Mouse (Mus musculus) cerebellum, postnatal 25 days (tissue): ENCODE measurements around the gene Smarcc2.

ENCODE experiments used
- DNase-seq, 2 experiments: peaks; one replicate each; pipeline ENCODE4 v3.0.0; 2021; ENCODE audit warnings: mixed read lengths in 2 of 2

Smarcc2 gene

DNA sequence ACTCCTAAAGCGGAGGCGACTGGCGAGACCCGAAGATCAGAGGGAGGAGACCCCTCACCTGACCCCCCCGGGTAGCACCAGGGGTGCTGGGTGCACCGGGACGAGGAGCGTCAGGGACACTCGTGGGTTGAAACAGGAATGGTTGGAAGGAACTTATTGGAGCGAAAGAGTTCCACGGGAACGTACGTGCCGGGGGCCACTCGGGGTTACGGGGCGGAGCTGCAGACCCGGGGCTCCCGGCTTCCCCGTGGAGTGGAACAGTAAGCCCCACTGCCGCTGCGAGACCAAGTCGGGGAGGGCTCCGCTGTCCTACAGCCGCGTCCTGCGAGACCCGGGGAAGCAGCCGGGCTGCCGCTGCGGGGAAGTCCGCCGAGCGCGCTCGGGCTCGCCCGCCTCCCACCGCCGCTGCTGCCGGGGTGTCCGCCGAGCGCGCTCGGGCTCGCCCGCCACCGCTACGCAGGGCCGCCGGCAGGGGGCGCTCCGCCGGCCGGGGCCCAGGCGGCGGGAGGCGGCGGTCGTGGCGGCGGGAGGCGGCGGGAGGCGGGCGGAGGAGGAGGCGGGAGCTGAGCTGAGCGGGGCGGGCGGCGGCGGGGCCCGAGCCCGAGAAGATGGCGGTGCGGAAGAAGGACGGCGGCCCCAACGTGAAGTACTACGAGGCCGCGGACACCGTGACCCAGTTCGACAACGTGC lies at the start of gene Smarcc2:
Smarcc2 (plus strand) TSS at position 530 of the 690 bp plus-strand sequence.
- DNase-seq = peak; percentile 91 to 95

DNA sequence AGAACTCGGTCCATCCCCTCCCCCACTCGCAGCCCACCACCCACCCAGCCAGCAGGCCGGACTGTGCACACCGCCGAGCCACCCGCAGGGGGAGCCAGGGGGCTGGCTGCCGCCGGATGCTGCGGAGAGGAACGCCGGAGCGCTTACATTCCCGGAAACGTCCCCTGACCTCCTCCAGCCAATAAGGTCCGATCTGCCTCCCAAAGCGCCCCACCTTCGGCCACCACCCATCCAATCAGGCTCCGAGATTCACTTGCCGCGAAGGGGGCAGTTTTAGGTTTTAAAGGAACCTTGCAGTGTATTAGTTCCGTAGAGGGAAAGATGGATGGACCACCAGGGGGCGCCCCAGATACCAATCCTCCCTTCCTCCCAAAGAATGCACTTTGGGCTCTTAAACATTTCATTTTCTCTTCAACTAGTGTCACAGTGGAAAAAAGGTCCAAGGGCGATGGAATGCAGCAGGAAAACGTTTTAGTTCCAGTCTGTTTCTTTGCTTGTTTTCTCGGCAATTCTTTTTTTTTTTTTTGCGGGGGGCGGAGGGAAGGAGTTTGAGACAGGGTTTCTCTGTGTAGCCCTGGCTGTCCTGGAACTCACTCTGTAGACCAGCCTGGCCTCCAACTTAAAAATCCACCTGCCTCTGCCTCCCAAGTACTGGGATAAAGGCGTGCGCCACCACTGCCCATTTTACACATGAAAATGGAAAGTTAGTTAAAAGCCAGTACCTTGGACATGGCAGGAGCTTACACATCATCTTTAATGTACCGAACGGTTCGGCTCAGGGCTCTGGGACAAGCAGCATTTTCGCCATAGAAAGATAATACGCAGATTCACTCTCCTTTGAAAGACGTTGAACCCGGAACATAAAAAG lies 49.1 kb upstream of the Smarcc2 start:
- peak; percentile 97 to 98 for DNase-seq

DNA sequence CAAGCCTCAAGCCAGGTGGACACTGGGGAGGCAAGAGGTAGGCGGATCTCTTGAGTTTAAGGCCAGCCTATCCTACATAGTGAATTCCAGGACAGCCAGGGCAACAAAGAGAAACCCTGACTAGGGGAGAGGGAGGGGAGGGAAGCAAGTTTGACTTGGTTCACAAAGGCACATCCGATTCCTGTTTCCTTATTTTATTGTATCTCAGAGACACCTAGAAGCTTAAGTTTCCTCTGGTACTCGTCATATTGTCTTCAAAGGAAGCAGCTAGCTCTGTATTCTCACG lies 48.5 kb upstream of the Smarcc2 start:
- DNase-seq = no peak

DNA sequence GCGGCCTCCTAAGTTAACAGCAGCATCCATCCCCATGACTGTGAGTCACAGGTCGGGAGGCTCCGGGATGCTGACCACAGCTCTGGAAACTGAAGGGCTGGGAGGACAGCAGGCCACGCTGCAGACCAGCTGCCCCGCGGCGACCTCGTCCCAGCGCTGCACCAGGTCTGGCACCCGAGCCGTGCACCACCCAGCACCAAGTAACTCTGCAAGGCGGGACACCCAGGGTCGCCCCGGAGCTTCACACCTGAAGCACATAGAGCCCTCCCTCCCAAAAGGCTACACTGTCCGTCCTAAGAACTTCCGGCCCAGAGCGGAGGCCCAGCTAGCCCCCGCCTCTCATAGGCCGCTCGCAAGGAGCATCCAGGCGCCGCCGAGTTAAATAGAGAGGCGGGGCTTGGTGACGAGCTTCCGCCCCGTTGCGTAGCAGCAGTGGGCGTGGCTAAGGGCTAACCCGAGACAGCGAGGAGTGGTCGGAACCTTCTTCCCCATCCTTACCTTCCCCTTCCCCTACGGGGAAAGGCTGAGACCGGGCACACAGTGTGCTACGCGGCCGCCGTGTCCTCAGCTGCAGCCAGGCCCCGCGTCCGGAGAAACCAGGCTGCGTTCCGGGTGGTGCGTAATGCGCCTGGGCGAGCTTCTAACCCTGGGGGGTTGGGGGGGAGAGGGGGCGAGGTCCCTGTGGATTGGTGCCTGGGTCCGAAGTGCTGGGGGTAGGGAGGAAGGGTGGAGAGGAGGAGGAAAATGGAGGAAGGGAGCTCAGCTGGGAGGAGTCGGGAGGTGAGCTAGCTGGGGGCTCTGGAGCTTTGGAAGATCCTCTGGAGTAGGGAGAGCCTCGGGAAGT lies 47.6 kb upstream of the Smarcc2 start, which contains the start of the genes Nabp2 and Rnf41:
Nabp2 (minus strand) TSS at position 282 of the 844 bp plus-strand sequence.
Rnf41 (plus strand) TSS at position 447 of the 844 bp plus-strand sequence.
- peak; percentile 95 to 96 for DNase-seq

DNA sequence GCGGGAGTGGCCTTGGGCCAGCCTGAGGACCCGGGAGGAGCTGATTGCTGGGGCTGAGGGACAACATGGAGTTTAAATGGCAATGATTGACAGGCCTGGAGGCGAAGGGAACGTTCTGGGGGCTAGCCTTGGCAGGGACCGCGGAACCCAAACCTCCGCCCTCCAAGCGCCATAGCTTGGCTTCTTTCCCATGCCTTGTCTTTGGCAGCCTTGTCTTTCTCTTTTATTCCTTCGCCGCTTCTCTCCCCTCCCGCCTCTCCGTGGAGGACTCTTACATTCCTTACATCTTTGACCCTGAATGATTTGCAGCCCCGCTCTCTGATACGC lies 47.0 kb upstream of the Smarcc2 start:
- DNase-seq = peak in 1 of 2 experiments; percentile 53

DNA sequence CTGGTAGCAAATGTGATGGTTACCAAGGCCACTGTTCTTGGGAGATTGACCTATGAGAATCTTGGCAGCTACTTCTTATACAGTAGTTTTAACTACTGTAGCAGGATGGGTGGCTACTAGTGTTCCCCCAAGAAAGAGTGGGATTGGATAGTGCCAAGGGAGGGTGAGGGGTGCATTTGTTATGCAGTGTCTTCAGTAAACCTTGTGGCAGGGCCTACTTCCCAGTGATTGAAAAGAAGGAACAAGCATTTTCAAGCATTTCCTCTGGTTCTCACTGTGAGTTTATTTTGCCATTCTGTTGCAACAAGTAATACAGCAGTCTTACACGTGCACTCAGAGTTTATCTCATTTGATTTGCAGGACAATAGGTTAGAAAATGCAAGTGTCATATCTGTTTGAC lies 46.5 kb upstream of the Smarcc2 start:
- no peak for DNase-seq

DNA sequence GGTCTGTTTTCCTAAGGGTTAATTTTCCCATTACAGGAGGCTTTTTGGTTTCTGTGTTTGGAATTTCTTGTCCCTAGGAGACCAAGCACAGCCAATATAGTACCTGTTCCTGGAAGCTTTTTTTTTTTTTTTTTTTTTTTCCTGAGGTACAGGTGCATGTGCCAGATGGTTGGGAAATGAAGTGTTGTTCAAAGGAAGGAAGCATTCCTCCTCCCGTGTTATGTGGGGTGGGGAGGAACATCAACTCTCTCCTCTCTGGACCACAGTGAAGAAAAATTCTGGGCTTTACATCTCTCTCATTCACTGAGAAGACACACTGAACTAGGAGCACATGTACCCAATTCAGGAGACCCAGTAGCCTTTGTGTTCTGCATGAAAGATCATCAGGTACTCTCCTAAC lies 46.0 kb upstream of the Smarcc2 start:
- no peak for DNase-seq

DNA sequence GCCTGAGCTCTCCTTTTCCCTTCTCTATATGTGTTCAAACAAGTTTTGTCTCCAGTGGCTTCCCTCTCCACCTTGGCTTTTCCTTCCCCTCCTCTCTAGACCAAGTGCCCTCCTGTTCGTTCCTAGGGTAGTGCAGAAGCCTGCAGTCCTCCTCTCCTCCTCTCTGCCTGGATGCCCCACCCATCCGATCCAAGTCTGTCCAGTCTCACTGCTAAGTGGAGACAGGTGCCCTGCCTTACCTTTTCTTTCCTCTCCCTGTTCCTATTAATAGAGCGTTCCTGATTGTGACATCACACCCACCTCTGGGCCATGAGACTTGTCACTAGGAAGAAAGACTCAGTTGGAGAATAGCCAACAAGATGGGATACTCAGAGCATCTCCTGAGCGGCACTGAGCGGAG lies 44.2 kb upstream of the Smarcc2 start:
- no peak for DNase-seq

DNA sequence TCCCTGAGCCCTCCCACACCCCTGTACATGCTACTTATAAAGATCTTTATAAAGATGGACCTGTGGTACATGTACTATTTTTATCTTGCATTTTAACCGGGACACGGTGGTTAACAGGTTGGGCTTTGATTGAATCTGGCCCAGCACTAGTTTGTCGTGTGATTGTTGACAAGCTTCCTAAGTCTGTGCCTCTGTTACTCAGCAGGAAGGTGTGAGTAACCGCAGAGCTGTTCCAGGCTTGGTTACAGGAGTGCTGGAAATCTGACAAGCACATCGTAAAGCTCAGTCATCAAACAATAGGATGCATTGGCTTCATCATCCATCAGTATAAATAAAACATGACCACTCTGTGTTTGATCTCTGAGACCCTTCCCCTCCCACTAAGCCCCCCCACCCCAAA lies 36.6 kb upstream of the Smarcc2 start:
- peak in 1 of 2 experiments; percentile 54 for DNase-seq

DNA sequence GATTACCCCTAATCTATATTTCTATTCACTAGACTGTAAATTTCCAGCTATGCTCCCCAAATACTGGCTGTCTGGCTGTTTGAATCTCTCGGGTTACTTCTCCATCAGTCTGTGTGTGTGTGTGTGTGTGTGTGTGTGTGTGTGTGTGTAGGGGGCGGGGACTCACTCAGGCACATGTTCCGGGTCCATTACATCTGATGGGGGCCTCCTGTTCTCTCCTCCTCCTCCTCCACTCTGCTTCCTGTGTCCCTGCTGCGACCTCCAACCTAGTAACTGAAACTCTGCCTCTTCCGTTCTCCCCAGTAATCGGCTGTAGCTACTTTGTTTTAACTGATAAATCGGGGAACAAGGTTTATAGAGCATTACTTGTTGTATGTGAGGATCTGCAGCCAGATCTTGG lies 34.4 kb upstream of the Smarcc2 start:
- DNase-seq = no peak

DNA sequence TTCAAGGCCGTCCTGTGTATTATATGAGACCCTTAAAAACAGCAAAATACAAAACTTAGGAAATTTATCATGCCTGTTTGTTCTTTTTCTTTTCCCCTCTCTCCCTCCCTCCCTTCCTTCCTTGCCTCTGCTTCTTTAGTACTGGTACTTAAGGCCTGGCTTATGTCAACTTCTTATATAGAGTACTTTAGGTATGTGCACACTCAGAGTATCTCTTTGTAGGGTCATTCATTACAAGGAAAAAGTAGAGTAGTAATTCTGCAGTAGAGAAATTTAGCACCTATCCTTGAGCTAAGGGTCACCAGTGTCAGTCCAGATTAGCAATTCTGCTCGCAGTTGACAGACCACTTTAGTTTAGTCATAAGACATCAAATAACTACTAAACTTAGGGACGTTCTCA lies 33.8 kb upstream of the Smarcc2 start:
- DNase-seq = no peak

DNA sequence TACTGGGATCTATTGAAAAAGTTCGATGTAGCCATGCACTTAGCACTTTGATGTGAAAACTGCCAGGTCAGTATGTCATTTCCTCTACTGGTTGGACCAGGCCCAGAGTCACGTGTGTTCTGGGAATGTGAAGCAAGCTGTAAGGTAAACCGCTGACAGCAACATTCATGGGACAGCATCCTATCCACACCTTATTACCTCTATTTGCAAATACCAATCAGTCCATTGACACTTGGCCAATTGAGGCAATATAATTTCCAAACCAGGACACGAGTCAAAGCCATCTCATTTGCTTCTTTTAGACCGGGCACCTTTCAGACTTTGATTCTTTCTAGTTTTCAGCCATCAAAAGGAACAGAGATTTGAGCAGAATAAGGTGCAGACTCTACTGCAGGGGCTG lies 30.0 kb upstream of the Smarcc2 start:
- no peak for DNase-seq

DNA sequence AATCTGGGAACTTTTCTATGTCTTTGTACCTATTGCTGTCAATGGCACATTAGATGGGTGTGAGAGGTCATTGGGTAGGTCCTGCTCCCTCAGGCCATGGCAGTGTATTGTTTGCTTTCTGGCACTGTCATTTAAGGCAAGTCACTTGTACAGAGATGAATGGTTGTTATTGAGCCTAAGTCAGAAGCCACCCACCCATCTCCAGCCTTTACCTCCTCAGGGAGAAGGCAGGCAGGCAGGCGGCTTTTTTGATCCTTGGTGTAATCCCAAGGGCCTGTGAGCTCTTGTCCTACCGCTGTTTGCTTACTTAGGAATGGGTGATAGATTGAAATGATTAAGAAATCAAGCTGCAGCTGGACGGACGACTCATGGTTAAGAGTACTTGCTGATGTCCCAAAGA lies 29.6 kb upstream of the Smarcc2 start:
- DNase-seq = no peak

DNA sequence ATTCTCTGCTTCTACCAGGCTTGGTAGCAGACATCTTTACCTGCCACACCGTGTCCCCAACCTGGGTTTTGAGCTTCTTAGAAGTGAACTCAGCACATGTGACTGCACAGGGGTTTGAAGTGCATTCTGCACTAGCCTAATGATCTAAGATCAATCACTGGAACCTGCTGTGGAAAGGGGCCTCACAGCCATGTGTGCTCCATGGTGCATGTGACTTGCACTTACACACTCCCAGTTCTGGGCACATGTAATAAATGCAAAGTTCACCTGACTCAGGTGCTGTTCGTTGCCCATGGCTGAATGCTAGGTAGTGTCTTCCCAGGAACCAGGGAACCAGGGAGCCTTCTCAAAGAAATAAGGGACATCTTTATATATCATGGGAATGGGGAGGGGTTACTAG lies 25.6 kb upstream of the Smarcc2 start:
- DNase-seq = no peak

DNA sequence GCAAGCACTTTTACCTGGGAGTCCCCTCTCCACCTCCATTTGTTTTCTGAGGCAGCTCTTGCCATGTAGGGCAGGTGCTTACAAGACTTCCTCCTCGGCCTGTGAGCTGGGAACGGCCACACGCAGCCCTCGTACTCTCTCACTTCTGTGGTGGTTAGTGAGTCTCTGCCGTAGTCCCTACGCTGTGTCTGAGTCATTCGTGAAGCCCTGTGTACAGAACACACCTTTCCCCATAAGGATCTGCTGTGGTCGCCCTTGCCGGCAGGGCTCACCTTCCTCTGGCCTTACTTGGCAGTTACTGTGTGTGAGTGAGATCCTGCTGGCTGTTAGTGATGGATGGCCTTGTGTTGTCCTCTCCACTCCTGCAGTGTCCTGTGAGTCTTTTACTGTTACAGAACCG lies 24.4 kb upstream of the Smarcc2 start:
- DNase-seq = peak in 1 of 2 experiments; percentile 41

DNA sequence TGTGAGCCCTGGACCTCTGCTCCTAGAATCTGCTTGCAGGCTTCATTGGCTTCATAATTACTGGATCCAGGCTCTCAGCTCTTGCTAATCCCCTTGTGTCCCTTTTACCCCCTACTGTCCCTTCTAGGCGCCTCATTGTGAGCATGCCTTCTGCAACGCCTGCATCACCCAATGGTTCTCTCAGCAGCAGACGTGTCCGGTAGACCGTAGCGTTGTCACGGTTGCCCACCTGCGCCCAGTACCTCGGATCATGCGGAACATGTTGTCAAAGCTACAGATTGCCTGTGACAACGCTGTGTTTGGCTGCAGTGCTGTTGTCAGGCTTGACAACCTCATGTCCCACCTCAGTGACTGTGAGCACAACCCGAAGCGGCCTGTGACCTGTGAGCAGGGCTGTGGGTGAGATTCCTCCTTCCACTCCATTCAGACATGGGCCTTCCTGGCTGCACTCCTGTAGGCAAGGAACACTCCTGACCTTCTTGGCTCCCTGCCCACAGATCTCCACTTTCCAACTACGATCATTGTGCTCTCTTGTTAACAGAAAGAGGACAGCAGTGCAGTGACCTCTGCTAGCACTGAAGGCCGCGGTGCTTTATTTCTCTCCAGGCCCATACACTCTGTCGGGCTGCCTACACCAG lies 23.7 kb upstream of the Smarcc2 start:
- peak; percentile 70 to 80 for DNase-seq

DNA sequence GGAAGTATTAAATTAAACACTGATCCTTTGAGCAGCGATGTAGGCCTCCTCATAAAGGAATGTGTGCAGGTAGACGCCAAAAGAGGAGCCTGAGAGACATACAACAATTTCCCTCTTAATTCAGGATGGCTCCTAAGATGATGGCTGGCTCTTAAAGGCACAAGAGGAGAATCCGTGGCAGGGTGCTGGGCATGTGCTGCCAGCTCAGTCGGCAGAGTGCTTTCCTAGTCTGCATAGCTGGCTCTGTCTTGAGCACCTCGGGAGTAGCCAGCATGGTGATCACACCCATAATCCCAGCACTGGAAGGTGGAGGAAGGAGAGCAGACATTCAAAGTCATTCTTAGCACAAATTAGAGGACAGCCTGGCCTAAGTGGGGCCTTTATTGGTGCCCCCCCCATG lies 23.2 kb upstream of the Smarcc2 start:
- DNase-seq = peak; percentile 65 to 67

DNA sequence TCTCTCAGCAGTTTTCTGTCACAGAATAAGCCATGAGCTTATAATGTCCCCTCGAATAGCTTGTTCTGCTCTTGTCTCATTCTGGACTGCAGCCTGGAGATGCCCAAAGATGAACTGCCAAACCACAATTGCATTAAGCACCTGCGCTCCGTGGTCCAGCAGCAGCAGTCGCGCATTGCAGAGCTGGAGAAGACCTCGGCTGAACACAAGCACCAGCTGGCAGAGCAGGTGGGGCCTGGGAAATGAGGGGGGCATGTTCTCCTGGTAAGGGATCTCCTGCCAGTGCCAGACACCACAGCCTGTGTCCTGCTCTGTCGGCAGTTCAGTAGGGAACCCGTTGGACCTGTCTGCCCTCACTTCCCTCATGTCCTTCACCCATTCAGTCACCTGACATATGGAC lies 22.7 kb upstream of the Smarcc2 start:
- DNase-seq = peak; percentile 63 to 69

DNA sequence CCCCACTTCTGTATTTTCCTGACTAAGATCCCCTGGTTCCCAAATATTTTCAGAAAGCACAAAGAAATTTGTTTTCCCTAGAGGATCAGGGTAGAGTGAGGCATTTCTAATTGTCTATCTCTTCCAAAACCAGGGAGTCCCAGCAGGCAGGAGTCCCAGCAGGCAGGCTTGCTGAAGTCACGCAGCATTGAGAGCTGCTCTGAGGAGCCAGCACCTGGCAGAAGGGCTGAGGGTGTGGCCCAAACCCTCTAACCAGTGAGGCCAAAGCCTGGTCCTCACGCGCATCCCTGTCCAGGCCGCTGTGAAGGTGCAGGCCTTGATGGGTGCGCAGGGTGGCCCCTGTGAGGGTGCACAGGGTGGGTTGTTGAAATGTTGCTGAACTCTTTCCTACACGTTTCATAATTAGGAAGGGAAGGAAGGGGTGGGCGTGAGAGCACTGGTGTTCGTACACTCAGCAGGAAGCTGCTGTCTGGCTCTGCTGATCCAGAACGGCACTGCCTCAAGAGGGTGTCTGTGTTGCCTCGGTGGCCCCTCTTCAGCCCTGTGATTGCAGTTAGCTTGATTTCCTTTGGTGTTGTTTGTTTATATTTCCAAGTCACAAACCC lies 20.3 kb upstream of the Smarcc2 start:
- peak; percentile 48 to 54 for DNase-seq

DNA sequence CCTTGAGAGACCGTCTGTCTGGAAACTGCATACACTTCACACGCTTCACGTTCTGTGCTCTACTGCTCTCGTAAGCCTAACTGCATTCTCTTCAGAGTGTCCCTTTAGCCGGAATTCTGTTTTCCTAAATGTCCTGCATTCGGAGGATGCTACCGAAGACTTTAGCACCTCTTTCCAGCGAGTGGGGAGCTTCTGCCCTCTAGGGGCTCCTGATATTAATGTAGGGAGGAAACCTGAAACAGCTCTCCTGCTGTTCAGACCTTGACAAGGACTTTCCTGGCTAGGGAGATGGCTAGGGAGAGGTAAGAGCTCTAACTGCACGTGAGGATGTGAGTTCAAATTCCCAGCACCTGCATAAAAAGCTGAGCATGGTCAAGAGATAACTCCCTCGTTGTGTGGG lies 18.6 kb upstream of the Smarcc2 start:
- peak; percentile 44 to 61 for DNase-seq

DNA sequence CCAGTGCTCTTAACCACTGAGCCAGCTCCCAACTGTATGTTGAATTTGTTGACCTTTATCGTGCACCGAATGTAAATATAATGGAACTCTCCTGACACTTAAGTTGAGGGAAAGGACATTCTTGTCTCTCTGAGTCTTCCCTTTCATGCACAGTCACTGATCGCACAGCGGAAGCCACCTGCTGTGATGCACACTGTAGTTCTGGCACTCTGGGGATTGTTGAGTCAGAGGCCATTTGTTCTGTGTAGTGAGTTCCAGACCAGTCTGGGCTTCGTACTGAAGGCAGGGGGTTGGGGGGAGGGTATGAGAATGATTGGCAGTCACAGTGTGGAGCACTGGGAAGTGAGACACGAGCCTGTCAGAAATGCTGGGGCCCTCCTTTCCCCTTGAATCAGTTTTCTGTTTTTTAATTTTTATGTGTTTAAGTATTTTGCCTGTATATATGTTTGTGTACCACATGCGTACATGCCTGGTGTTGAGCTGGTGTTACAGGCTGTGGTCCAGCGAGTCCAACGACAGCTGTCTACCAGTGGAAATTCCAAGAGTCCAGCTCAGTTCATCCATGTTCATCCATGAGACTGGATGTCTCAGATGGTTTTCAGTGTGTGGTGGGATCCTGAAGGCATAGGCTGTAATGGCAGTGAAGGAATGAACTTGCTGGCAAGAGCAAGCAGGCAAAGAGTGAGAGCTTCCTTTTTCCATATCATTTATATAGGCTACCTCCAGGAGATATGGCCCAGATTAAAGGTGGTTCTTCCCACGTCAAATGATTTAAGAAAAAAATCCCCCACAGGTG lies 17.5 kb upstream of the Smarcc2 start:
- DNase-seq = peak; percentile 40 to 66

DNA sequence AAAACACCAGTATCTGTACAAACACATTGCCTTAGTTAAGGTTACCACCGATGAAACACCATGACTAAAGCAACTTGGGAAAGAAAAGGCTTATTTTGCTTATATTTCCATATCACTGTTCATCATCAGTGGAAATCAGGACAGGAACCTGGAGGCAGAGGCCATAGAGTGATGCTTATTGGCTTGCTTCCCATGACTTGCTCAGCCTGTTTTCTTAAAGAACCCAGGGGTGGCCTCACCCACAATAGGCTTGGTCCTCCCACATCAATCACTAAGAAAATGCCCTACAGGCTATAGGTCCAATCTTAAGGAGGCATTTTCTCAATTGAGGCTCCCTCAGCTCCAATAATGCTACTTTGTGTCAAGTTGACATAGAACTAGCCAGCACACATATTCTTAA lies 16.3 kb upstream of the Smarcc2 start:
- no peak for DNase-seq
